Mouse (Mus musculus) ES-Bruce4 (cell line): Measurements from ENCODE around the gene Ly6f. TPM values are rescaled to one million over a fixed set of nuclear protein-coding genes. Genes with fewer than 3 reads are reported as not detected.

Source experiments
- H3K27ac ChIP-seq: 2 replicates; pipeline ENCODE4 v1.5.1; 2012; ENCODE audit warnings: low read length, inconsistent platforms; ENCODE audit not compliant: insufficient read depth
- H3K27me3 ChIP-seq: 2 replicates; pipeline ENCODE4 v1.6.1; 2012; ENCODE audit warnings: mild to moderate bottlenecking, low read length, inconsistent platforms; ENCODE audit not compliant: control insufficient read depth, poor library complexity, insufficient read depth, severe bottlenecking
- H3K36me3 ChIP-seq: 2 replicates; pipeline ENCODE4 v1.6.1; 2012; ENCODE audit warnings: inconsistent platforms, mild to moderate bottlenecking, low read length, moderate library complexity; ENCODE audit not compliant: control insufficient read depth, poor library complexity, insufficient read depth, severe bottlenecking
- H3K4me1 ChIP-seq: one replicate; pipeline ENCODE4 v1.8.1; 2011; ENCODE audit warnings: low read length; ENCODE audit not compliant: control insufficient read depth, insufficient read depth
- H3K4me3 ChIP-seq: 2 replicates; pipeline ENCODE4 v1.5.1; 2011; ENCODE audit warnings: low read depth, mild to moderate bottlenecking, low read length
- H3K9ac ChIP-seq: 2 replicates; pipeline ENCODE4 v1.6.1; 2012; ENCODE audit warnings: low read depth, mild to moderate bottlenecking, inconsistent platforms; ENCODE audit not compliant: poor library complexity, severe bottlenecking
- H3K9me3 ChIP-seq: replicated peaks from 2 replicates; pipeline ENCODE4 v1.6.1; 2012; ENCODE audit warnings: mild to moderate bottlenecking, low read length, inconsistent platforms; ENCODE audit not compliant: control insufficient read depth, poor library complexity, insufficient read depth, severe bottlenecking
- CTCF ChIP-seq: IDR thresholded peaks from one replicate; pipeline ENCODE4 v1.8.1; 2011; ENCODE audit warnings: low read depth, low read length
- EP300 ChIP-seq: IDR thresholded peaks from 2 replicates; pipeline ENCODE4 v1.6.1; 2011; ENCODE audit warnings: low read depth, low read length; ENCODE audit not compliant: insufficient read depth
- POLR2A ChIP-seq: IDR thresholded peaks from one replicate; pipeline ENCODE4 v1.8.1; 2011; ENCODE audit warnings: low read length; ENCODE audit not compliant: insufficient read depth
- polyA plus RNA-seq: library from polyadenylated mRNA; stranded (reverse); fragments of >200 nt; gene quantifications from 2 replicates; pipeline ENCODE4 v1.2.4, GENCODE M21; 2011; ENCODE audit warnings: low read depth; ENCODE audit not compliant: missing spikeins, insufficient read depth, insufficient read length

Gene Ly6f
- not detected in 2 replicates for polyA plus RNA-seq

DNA sequence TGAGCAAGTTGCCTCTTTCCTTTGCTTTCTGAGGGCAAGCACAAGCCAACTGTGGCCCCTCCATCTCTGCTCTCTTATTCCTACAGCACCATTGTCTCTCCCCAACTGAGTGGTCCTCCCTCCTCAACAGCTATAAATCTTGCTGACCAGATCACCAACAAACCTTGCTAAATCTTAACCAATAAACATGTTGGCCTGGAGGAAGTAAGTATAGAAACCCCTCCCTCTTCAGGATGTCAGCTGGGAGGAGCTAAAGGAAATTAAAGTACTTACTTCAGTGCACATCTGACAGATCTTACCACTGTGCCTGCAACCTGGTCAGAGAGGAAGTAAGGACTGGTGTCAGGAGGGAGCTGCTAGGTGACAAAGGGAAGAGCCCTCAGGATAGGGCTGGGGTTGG lies at the start of gene Ly6f:
Ly6f (plus strand) TSS at position 301 of the 400 bp plus-strand sequence.
- Histone ChIP-seq H3K9me3 (peaks cover 12% of the 10 kb centered on the region), H3K4me1 (no peaks in the 10 kb centered on the region), H3K27ac (no peak within 1 kb of the TSS), H3K27me3 (no peaks in the 10 kb centered on the region), H3K36me3 (no peaks in the 10 kb centered on the region), H3K9ac (no peak within 1 kb of the TSS), H3K4me3 (no peak within 1 kb of the TSS)
- TF ChIP-seq EP300 (no peak), CTCF (no peak), POLR2A (no peak)

DNA sequence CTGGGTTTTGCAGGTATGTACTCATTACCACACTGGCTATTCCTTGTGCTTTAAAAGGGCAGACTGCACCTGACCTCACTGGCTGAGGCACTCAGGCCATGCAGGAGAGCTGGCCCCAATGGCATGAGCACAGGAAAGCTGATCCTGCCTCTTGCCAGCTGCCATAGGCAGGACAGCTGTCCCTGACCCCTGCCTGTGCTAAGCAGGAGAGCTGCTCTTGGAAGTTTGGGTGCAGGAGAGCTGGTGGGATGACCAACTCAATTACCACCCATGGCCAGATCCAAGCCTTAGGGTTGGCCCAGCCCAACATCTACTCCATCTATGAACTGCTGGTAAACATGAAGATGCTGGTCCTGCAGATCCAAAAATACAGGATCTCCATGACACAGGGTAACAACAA lies 46.3 kb upstream of the Ly6f start:
- Histone ChIP-seq H3K4me1 (no peaks in the 10 kb centered on the region), H3K9me3 (peaks cover 19% of the 10 kb centered on the region), H3K27me3 (no peaks in the 10 kb centered on the region; the same call in 1 of the 2 replicates), H3K4me3 (no peak overlapping the region), H3K27ac (no peak overlapping the region), H3K9ac (no peak overlapping the region), H3K36me3 (no peaks in the 10 kb centered on the region)
- no peak for TF ChIP-seq POLR2A
- TF ChIP-seq CTCF = no peak
- TF ChIP-seq EP300 = no peak

- no peak overlapping the region for H3K4me3 ChIP-seq
- H3K9ac ChIP-seq = no peak overlapping the region
- no peaks in the 10 kb centered on the region for H3K27me3 ChIP-seq
- TF ChIP-seq CTCF = no peak
- TF ChIP-seq POLR2A = no peak
- no peak for TF ChIP-seq EP300
- H3K36me3 ChIP-seq = no peaks in the 10 kb centered on the region
- no peaks in the 10 kb centered on the region for H3K4me1 ChIP-seq
- H3K9me3 ChIP-seq = no peaks in the 10 kb centered on the region
- no peak overlapping the region for H3K27ac ChIP-seq
Observed at GRCm38 (mm10) chr15:75237736-75238288, 30.4 kb upstream of the Ly6f start.

DNA sequence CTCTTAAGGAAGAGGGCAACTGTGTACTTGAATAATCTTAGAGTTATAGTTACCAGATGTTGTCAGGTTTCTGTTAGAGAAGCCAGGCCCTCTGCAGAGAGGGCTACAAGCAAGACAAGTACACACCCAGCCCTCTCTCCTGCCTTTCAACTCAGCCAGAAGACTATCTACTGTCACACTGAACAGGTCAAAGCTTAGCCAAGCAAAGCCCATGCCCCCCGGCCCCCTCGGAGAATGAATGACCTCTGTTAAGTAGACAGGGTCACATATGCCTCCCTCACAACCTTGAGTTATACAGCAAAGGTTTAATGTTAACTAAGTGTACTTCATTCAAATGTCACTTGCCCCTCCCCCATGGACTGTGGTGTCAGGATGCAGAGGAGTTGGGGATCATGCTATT lies 27.7 kb upstream of the Ly6f start:
- no peak overlapping the region for H3K9ac ChIP-seq
- no peak for TF ChIP-seq CTCF
- no peak for TF ChIP-seq EP300
- TF ChIP-seq POLR2A = no peak
- no peak overlapping the region for H3K4me3 ChIP-seq
- H3K27ac ChIP-seq = no peak overlapping the region
- H3K36me3 ChIP-seq = no peaks in the 10 kb centered on the region
- H3K4me1 ChIP-seq = no peaks in the 10 kb centered on the region
- no peaks in the 10 kb centered on the region for H3K9me3 ChIP-seq
- H3K27me3 ChIP-seq = no peaks in the 10 kb centered on the region

DNA sequence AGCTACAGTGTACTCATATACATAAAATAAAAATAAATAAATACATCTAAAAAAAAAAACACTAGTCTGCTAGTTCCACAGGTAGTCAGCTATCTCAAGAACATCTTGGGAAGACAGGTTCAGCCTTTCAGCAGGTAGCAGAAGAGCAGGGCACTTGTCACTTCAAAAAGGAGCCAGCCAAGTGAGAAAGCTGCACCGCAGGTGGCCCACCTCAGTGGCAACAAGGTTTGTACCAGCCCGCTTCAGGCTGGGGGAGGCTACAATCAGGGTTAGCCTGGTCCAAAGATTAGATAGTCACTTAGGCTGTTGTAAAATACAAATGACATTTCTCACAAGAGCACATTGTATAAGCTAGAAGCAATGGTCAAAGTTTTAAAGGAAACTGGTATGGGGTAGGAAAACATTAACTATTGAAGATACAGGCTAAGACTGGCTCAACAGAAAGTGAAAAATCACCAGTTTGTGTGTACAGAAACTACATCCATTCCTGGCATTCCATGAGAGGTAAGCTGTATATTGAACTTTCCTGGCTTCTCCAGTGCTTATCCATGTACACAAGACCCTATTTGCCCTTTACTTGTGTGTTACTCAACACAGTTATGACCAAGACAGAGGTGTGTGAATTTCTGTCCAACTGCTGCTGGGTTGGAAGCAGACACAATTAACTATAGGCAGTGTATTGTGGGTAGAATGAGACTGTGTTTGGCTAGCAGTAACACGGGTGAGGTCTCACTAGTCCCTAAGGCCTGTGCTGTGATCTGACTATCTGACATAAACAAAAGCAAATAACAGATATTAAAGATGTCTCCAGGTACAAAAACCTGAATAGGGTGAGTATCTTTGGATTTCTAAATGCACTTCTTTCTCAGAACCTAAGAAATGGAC lies 25.2 kb upstream of the Ly6f start:
- Histone ChIP-seq H3K4me1 (no peaks in the 10 kb centered on the region), H3K27me3 (no peaks in the 10 kb centered on the region), H3K36me3 (no peaks in the 10 kb centered on the region), H3K27ac (no peak overlapping the region), H3K9ac (no peak overlapping the region), H3K9me3 (no peaks in the 10 kb centered on the region), H3K4me3 (no peak overlapping the region)
- TF ChIP-seq CTCF = no peak
- TF ChIP-seq POLR2A = no peak
- no peak for TF ChIP-seq EP300

GRCm38 (mm10) chr15:75254671-75255070 lies 13.6 kb upstream of the Ly6f start:
- Histone ChIP-seq H3K9ac (no peak overlapping the region), H3K4me3 (no peak overlapping the region), H3K27me3 (no peaks in the 10 kb centered on the region), H3K9me3 (no peaks in the 10 kb centered on the region), H3K4me1 (no peaks in the 10 kb centered on the region), H3K27ac (no peak overlapping the region), H3K36me3 (no peaks in the 10 kb centered on the region)
- TF ChIP-seq POLR2A (no peak), EP300 (no peak), CTCF (no peak)
